Mouse (Mus musculus): ENCODE data around the gene Rbm24. TPM values are rescaled to one million over a fixed set of nuclear protein-coding genes. Genes with fewer than 3 reads are reported as not detected.

The Rbm24 gene
- polyA plus RNA-seq, 1 experiment, result 0.97 TPM

DNA sequence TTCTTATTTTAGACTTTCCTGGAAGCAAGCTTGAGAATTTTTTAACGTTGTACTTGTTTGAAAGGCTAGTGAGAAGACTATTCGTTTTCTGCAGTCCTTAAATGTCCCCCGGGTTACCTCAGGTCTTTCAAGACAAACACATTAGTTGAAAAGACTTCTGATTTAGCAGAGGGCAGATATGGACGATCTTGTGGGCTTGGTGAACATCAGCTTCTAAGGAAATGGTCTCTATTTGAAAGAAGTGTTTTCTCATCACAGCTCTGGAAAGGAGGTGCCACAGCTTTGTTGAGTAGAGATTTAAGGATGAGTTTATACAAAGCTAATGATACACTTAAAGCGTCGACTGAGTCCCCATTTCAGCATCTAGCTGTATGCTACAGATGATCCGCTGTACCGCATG, 6.1 kb downstream of the Rbm24 start:
- Histone ChIP-seq H3K9me3 (replicated peaks; ENCODE audit: control insufficient read depth, insufficient read depth, low read length, poor library complexity, severe bottlenecking) (no peaks in the 10 kb centered on the region), H3K4me1 (ENCODE audit: control insufficient read depth, insufficient read depth, low read length) (no peaks in the 10 kb centered on the region), H3K27ac (ENCODE audit: insufficient read depth, low read length) (no peak overlapping the region), H3K36me3 (ENCODE audit: control insufficient read depth, insufficient read depth, low read length, poor library complexity, severe bottlenecking) (no peaks in the 10 kb centered on the region), H3K9ac (ENCODE audit: low read depth, poor library complexity, severe bottlenecking) (no peak overlapping the region), H3K4me3 (ENCODE audit: low read depth, low read length) (no peak overlapping the region), H3K27me3 (ENCODE audit: control insufficient read depth, insufficient read depth, low read length, poor library complexity, severe bottlenecking) (no peaks in the 10 kb centered on the region)
- no peak for TF ChIP-seq CTCF (IDR thresholded peaks at IDR 0.05; ENCODE audit: low read depth, low read length)
- TF ChIP-seq EP300 (IDR thresholded peaks at IDR 0.05; ENCODE audit: insufficient read depth, low read depth, low read length), result no peak
- TF ChIP-seq POLR2A (IDR thresholded peaks at IDR 0.05; ENCODE audit: insufficient read depth, low read length), result no peak

DNA sequence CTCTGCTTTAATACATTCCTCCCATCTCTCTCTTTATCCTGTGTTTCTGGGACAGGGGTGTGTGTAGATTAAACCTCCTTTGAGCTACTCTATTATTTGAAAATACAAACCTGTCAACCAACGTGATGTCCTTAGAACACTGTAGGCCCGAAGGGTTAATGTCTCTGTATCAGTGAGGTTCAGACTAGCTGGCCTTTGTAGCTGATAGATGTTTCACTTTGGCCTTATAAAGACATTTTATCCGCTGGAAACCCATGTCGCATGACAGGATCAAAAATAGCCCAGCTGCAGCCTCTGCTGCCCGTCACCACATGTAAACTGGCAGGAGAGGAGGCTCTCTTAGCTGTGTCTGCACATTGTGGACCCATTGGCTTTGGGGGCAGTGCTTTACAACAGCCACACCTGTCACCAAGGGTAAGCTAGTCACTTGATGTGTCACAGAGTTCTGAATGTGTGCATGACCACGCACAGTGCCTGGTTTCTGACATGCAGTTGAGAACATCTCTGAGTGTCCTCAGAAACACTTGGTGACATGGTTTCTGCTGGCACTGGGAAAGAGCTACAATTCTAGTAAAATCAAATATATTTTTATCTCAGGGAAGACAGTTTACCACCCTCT, 8.5 kb downstream of the Rbm24 start:
- Histone ChIP-seq H3K27me3 (ENCODE audit: control insufficient read depth, insufficient read depth, low read length, poor library complexity, severe bottlenecking) (no peaks in the 10 kb centered on the region), H3K4me1 (ENCODE audit: control insufficient read depth, insufficient read depth, low read length) (no peaks in the 10 kb centered on the region), H3K9ac (ENCODE audit: low read depth, poor library complexity, severe bottlenecking) (no peak overlapping the region), H3K36me3 (ENCODE audit: control insufficient read depth, insufficient read depth, low read length, poor library complexity, severe bottlenecking) (no peaks in the 10 kb centered on the region), H3K9me3 (replicated peaks; ENCODE audit: control insufficient read depth, insufficient read depth, low read length, poor library complexity, severe bottlenecking) (no peaks in the 10 kb centered on the region), H3K27ac (ENCODE audit: insufficient read depth, low read length) (no peak overlapping the region), H3K4me3 (ENCODE audit: low read depth, low read length) (no peak overlapping the region)
- no peak for TF ChIP-seq CTCF (IDR thresholded peaks at IDR 0.05; ENCODE audit: low read depth, low read length)
- TF ChIP-seq POLR2A (IDR thresholded peaks at IDR 0.05; ENCODE audit: insufficient read depth, low read length), result no peak
- no peak for TF ChIP-seq EP300 (IDR thresholded peaks at IDR 0.05; ENCODE audit: insufficient read depth, low read depth, low read length)

DNA sequence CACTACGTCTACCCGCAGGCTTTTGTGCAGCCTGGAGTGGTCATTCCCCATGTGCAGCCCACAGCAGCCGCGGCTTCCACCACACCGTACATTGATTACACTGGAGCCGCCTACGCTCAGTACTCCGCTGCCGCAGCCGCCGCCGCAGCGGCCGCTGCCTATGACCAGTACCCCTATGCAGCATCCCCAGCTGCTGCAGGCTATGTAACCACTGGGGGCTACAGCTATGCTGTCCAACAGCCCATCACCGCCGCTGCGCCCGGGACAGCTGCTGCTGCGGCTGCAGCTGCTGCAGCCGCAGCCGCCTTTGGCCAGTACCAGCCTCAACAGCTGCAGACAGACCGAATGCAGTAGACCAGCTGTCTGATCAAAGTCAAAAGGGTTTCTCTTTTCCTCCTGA, 10.7 kb downstream of the Rbm24 start:
- Histone ChIP-seq H3K9ac (ENCODE audit: low read depth, poor library complexity, severe bottlenecking) (no peak overlapping the region), H3K36me3 (ENCODE audit: control insufficient read depth, insufficient read depth, low read length, poor library complexity, severe bottlenecking) (no peaks in the 10 kb centered on the region), H3K4me1 (ENCODE audit: control insufficient read depth, insufficient read depth, low read length) (no peaks in the 10 kb centered on the region), H3K9me3 (replicated peaks; ENCODE audit: control insufficient read depth, insufficient read depth, low read length, poor library complexity, severe bottlenecking) (no peaks in the 10 kb centered on the region), H3K27me3 (ENCODE audit: control insufficient read depth, insufficient read depth, low read length, poor library complexity, severe bottlenecking) (no peaks in the 10 kb centered on the region), H3K27ac (ENCODE audit: insufficient read depth, low read length) (no peak overlapping the region), H3K4me3 (ENCODE audit: low read depth, low read length) (peak overlapping the region; percentile 40)
- TF ChIP-seq CTCF (IDR thresholded peaks at IDR 0.05; ENCODE audit: low read depth, low read length), result no peak
- TF ChIP-seq POLR2A (IDR thresholded peaks at IDR 0.05; ENCODE audit: insufficient read depth, low read length), result no peak
- TF ChIP-seq EP300 (IDR thresholded peaks at IDR 0.05; ENCODE audit: insufficient read depth, low read depth, low read length), result no peak

DNA sequence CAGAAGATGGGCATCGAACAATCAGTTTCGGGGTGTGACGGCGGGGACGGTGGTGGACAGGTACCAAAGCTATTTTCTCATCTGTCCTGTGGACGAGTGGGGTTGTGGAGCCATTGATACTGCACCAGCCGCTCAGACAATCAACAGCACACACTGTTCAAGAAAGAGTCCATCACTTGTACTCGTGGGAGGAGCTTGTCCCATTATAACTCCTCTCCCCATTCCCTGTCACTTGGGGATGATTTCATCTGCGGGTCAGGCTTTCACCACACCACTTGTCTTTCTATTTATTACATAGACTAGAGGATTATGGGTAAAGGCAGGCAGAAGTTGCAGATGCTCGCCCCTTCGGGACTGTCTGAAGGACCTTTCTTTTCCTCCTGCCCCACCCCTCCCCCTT, 11.6 kb downstream of the Rbm24 start:
- Histone ChIP-seq H3K9ac (ENCODE audit: low read depth, poor library complexity, severe bottlenecking) (no peak overlapping the region), H3K27me3 (ENCODE audit: control insufficient read depth, insufficient read depth, low read length, poor library complexity, severe bottlenecking) (no peaks in the 10 kb centered on the region), H3K4me3 (ENCODE audit: low read depth, low read length) (no peak overlapping the region), H3K36me3 (ENCODE audit: control insufficient read depth, insufficient read depth, low read length, poor library complexity, severe bottlenecking) (no peaks in the 10 kb centered on the region), H3K27ac (ENCODE audit: insufficient read depth, low read length) (no peak overlapping the region), H3K9me3 (replicated peaks; ENCODE audit: control insufficient read depth, insufficient read depth, low read length, poor library complexity, severe bottlenecking) (no peaks in the 10 kb centered on the region), H3K4me1 (ENCODE audit: control insufficient read depth, insufficient read depth, low read length) (no peaks in the 10 kb centered on the region)
- TF ChIP-seq EP300 (IDR thresholded peaks at IDR 0.05; ENCODE audit: insufficient read depth, low read depth, low read length), result no peak
- no peak for TF ChIP-seq POLR2A (IDR thresholded peaks at IDR 0.05; ENCODE audit: insufficient read depth, low read length)
- TF ChIP-seq CTCF (IDR thresholded peaks at IDR 0.05; ENCODE audit: low read depth, low read length), result no peak

DNA sequence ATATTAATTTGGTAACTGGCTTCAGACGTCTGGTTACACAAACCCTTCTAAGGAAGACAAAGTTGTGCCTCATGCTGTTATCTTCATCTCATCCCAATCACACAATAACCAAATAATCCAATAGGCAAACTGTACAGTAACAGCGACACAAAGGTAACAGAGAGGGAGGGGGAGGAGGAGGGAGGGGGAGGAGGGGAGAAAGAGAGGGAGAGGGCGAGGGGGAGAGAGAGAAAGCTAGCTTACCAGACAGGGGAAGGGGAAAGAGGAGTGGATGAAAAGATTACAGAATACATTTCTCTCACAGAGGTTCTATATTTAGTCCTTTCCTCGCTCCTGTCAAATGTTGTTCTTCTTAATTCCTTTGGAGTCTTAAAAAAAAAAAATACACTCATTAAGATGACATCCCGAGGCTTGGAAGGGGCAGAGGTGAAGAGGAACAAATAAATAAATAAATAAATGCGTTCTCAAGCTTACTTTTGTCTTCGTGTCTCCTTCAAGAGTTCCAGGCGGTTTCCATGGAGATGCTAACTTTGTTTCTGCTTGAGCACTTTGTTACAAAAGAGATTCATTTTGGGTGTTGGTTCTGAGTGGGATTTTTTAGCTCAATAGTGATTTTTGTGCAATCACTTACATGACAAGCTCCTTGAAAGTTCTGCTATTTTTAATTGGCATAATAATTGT, 15.8 kb downstream of the Rbm24 start:
- Histone ChIP-seq H3K36me3 (ENCODE audit: control insufficient read depth, insufficient read depth, low read length, poor library complexity, severe bottlenecking) (no peaks in the 10 kb centered on the region), H3K4me1 (ENCODE audit: control insufficient read depth, insufficient read depth, low read length) (no peaks in the 10 kb centered on the region), H3K27me3 (ENCODE audit: control insufficient read depth, insufficient read depth, low read length, poor library complexity, severe bottlenecking) (no peaks in the 10 kb centered on the region), H3K4me3 (ENCODE audit: low read depth, low read length) (no peak overlapping the region), H3K9ac (ENCODE audit: low read depth, poor library complexity, severe bottlenecking) (no peak overlapping the region), H3K9me3 (replicated peaks; ENCODE audit: control insufficient read depth, insufficient read depth, low read length, poor library complexity, severe bottlenecking) (no peaks in the 10 kb centered on the region), H3K27ac (ENCODE audit: insufficient read depth, low read length) (no peak overlapping the region)
- TF ChIP-seq POLR2A (IDR thresholded peaks at IDR 0.05; ENCODE audit: insufficient read depth, low read length) (no peak), EP300 (IDR thresholded peaks at IDR 0.05; ENCODE audit: insufficient read depth, low read depth, low read length) (no peak), CTCF (IDR thresholded peaks at IDR 0.05; ENCODE audit: low read depth, low read length) (no peak)

DNA sequence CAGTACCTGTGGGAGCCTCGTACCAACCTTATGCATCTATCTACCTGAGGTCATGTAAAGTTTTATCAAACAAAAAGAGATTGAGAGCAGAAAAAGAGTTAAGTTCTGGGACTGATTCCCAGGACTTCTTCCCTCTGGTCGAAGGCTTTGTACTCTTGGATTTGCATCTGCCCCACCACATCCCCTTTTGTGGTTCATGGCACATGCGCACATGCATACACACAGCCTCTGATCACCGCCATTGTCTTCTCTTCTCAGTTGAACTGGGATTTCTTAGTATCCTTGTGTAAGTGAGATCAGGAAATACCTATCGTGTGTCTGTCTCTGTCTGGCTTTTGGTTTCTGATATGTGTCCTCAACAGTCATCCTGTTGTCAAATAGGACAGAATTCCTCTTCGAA, 20.7 kb downstream of the Rbm24 start:
- Histone ChIP-seq H3K36me3 (ENCODE audit: control insufficient read depth, insufficient read depth, low read length, poor library complexity, severe bottlenecking) (no peaks in the 10 kb centered on the region), H3K27ac (ENCODE audit: insufficient read depth, low read length) (no peak overlapping the region), H3K4me3 (ENCODE audit: low read depth, low read length) (no peak overlapping the region), H3K27me3 (ENCODE audit: control insufficient read depth, insufficient read depth, low read length, poor library complexity, severe bottlenecking) (no peaks in the 10 kb centered on the region; the same call in 1 of the 2 replicates), H3K9me3 (replicated peaks; ENCODE audit: control insufficient read depth, insufficient read depth, low read length, poor library complexity, severe bottlenecking) (no peaks in the 10 kb centered on the region), H3K4me1 (ENCODE audit: control insufficient read depth, insufficient read depth, low read length) (no peaks in the 10 kb centered on the region), H3K9ac (ENCODE audit: low read depth, poor library complexity, severe bottlenecking) (no peak overlapping the region)
- no peak for TF ChIP-seq CTCF (IDR thresholded peaks at IDR 0.05; ENCODE audit: low read depth, low read length)
- no peak for TF ChIP-seq EP300 (IDR thresholded peaks at IDR 0.05; ENCODE audit: insufficient read depth, low read depth, low read length)
- TF ChIP-seq POLR2A (IDR thresholded peaks at IDR 0.05; ENCODE audit: insufficient read depth, low read length), result no peak

Data from ES-Bruce4 (cell line).